Mouse (Mus musculus) spleen, postnatal 10 days (tissue): ENCODE data around the gene Fat1.
"Not testable (repeated sequence)": the region's sequence is repeated elsewhere in the genome, so short reads cannot be mapped to it uniquely, and the experiment has no call there.

Source experiments
- DNase-seq, 2 experiments: peaks; one replicate each; pipeline ENCODE4 v3.0.0; 2021 to 2022; ENCODE audit warnings: low spot score in 2 of 2

Gene Fat1

DNA sequence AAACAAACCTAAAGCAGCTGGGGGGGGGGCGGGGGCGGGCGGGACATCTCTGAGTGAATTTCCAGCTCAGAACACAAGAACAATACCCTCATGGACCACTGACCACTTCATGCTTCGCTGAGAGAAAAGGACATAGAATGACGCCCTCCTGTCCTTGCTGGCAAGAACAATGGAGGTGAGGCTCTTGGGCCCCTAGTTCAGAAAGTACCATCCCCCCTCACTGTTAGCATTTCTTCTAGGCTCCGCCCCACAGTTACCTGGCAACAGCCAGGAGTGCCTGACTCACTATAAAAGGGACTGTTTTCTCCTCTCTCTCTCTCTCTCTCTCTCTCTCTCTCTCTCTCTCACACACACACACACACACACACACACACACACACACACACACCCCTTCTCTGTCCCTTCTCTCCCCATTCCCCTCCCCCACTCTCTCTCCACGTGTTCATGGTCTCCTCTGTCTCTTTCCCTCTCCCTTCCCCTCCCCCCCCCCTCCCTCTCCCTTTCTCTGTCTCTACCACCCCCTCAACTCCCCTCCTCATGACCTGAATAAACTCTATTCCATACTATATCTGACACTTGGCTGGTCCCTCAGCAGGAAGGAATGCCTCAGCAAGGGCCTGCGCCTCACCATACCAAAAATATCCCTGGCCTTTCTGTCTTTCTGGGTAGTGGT lies 129.1 kb downstream of the Fat1 start:
- DNase-seq = no peak

DNA sequence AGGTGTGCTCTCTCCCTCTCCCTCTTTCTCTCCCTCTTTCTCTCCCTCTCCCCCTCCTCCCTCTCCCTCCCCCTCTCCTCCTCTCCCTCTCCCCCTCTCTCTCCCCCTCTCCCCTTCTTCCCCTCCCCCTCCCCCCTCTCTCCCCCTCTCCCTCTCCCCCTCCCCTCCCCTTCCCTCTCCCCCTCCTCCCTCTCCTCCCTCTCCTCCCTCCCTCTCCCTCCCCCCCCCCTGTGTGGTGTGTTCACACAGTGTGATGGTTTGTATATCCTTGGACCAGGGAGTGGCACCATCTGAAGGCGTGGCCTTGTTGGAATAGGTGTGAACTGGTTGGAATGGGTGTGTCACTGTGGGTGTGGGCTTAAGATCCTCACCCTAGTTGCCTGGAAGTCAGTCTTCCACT lies 130.1 kb downstream of the Fat1 start:
- DNase-seq = not testable (repeated sequence)

DNA sequence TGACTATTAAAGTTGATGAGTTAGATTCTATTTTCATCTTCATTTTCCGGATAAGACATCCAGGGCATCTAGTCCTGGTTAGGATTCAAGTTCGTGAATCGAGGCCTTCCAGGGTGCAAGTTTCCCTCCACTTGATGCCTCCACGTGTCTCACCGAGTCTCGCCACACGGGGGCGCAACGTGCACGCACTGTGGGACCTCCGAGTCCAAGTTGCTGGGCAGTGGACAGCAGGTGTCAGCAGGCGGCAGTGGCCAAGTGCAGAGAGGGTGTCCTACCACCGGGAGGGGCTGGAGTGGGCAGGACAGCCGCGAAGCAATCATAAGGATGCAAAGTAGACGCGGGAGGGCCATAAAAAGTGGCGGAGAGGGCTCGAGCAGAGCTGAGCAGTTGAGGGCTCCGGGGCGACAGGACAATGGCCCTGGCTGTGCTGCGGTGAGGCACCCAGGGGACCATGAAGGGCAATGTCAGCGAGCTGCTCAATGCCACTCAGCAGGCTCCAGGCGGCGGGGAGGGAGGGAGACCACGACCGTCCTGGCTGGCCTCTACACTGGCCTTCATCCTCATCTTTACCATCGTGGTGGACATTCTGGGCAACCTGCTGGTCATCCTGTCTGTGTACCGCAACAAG lies 133.6 kb downstream of the Fat1 start, which contains the start of gene Mtnr1a:
Mtnr1a (plus strand) TSS at position 379 of the 628 bp plus-strand sequence.
- peak; percentile 15 to 56 for DNase-seq

DNA sequence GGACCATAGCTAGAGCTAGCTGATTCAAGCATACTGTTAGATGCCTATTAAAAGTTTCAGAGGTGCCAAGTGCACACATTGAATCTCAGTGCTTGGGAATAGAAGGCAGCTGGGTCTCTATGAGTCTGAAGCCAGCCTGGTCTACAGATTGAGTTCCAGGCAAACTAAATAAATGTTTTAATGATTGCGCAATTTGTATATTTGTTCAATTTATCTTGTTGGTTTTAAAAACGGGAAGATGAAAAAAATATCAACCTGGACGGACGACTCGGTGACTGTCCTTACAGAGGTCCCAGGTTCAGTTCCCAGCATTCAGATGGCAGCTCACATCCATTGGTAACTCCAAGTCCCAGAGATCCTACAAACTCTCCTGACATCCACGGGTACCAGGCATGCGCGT lies 135.7 kb downstream of the Fat1 start:
- DNase-seq = no peak

DNA sequence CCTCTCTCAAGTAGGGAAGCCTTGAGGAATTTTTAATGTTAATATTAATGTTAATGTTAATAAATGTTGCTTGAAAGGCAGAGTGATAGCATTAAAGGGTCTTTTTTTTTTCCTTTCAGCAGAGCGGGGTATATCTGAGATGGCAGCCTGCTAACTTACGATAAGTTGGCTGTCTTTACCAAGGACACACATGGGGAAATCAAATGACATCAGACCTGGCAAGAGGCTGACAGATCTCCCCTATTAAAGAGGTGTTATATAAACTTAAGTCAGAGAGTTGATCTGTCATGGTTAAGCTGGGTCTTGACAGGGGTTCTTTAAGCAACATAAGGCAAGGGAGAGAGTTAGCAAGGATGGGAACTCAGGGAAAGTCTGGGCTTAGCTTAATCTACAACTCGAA lies 145.6 kb downstream of the Fat1 start:
- DNase-seq = no peak

GRCm38 (mm10) chr8:45093599-45093998 lies 158.4 kb downstream of the Fat1 start:
- no peak for DNase-seq
